ENCODE assay signal across 16 mouse cellular contexts in the genomic region with DNA sequence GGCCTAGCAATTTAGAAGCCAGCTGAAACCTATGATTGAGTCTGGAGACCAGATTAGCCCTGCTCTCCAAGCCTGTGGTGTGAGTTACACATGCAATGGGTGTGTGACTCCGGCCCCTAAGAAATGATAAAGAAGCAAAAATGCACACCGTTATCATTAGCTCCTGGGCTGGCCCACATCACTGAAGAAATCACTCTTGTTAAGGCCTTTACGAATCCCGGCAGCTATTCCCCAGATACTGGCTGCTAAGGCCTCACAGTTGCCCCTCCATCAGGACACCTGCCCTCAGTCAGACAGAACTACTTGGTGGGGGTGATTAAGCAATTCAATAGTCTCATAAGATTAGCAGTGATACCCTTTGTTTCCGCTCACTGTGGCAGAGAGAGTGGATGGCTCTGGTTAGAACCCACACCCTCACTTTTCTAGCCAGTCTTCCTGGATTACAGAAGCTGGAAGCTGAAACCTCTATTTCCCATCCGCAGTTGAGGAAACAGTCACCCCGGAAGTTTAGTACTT. TPM values are rescaled to one million over a fixed set of nuclear protein-coding genes. Genes with fewer than 3 reads are reported as not detected.
DNase-seq lines count a peak whose midpoint lies in the region; ATAC-seq and TF ChIP-seq lines count a peak whose summit lies in the region.
"Had no signal": no experiment of that assay in that cellular context is flagged by ENCODE, and none has a peak within 500 bp of the region (broad histone marks: within the 10 kb centered on the region; RNA-seq: fewer than 3 reads in every experiment).

No protein-coding gene starts in this region.

- H3K4me3 ChIP-seq in embryonic facial prominence, embryonic 11.5 days (ENCODE audit: low read depth, low read length) = no peak overlapping the region
- no peak overlapping the region for H3K4me3 ChIP-seq in embryonic facial prominence, embryonic 10.5 days
- H3K4me3 ChIP-seq in hindbrain, embryonic 13.5 days = no peak overlapping the region
- H3K4me3 ChIP-seq in hindbrain, embryonic 11.5 days (ENCODE audit: low read depth, low read length) = no peak overlapping the region
- H3K4me3 ChIP-seq in forebrain, embryonic 14.5 days (ENCODE audit: low read depth, low read length) = no peak overlapping the region
- no peak overlapping the region for H3K4me3 ChIP-seq in hindbrain, postnatal 0 days (ENCODE audit: low read length)
- H3K4me3 ChIP-seq: heart, embryonic 10.5 days; lung, embryonic 15.5 days had no signal

- H3K27me3 ChIP-seq in embryonic facial prominence, embryonic 11.5 days (ENCODE audit: control insufficient read depth, insufficient read depth, low read length) = no peaks in the 10 kb centered on the region
- no peaks in the 10 kb centered on the region for H3K27me3 ChIP-seq in embryonic facial prominence, embryonic 10.5 days (replicated peaks; ENCODE audit: low read depth, poor library complexity, severe bottlenecking)
- H3K27me3 ChIP-seq in hindbrain, embryonic 13.5 days = no peaks in the 10 kb centered on the region
- H3K27me3 ChIP-seq in hindbrain, embryonic 11.5 days (ENCODE audit: control insufficient read depth, insufficient read depth, low read length) = no peaks in the 10 kb centered on the region
- H3K27me3 ChIP-seq in forebrain, embryonic 14.5 days (replicated peaks; ENCODE audit: control insufficient read depth, insufficient read depth, low read length) = no peaks in the 10 kb centered on the region
- no peaks in the 10 kb centered on the region for H3K27me3 ChIP-seq in hindbrain, postnatal 0 days (ENCODE audit: insufficient read depth, low read length)
- H3K27me3 ChIP-seq: lung, embryonic 15.5 days had no signal

- no peak for DNase-seq in embryonic facial prominence, embryonic 11.5 days (ENCODE audit: low spot score)
- DNase-seq in embryonic facial prominence, embryonic 10.5 days (ENCODE audit: low spot score) = no peak
- DNase-seq in hindbrain, embryonic 11.5 days (ENCODE audit: low spot score) = no peak
- DNase-seq in forebrain, embryonic 14.5 days (ENCODE audit: low spot score) = no peak
- no peak for DNase-seq in hindbrain, postnatal 0 days (ENCODE audit: low spot score)
- no peak for DNase-seq in lung, postnatal 4 days
- DNase-seq: adrenal gland, adult 8-10 months; cerebellum, adult 8-10 months; thymus, postnatal 25 days had no signal

- no peak overlapping the region for H3K4me2 ChIP-seq in embryonic facial prominence, embryonic 11.5 days (ENCODE audit: low read depth, low read length)
- H3K4me2 ChIP-seq in hindbrain, embryonic 13.5 days = no peak overlapping the region
- H3K4me2 ChIP-seq in hindbrain, embryonic 11.5 days (replicated peaks; ENCODE audit: low read depth, low read length) = no peak overlapping the region
- H3K4me2 ChIP-seq in forebrain, embryonic 14.5 days (ENCODE audit: low read length) = no peak overlapping the region
- no peak overlapping the region for H3K4me2 ChIP-seq in hindbrain, postnatal 0 days (ENCODE audit: low read depth, low read length)
- H3K4me2 ChIP-seq: lung, embryonic 15.5 days; midbrain, embryonic 11.5 days had no signal

- no peak overlapping the region for H3K27ac ChIP-seq in embryonic facial prominence, embryonic 11.5 days (replicated peaks; ENCODE audit: low read depth, low read length)
- H3K27ac ChIP-seq in embryonic facial prominence, embryonic 10.5 days (replicated peaks) = no peak overlapping the region
- H3K27ac ChIP-seq in hindbrain, embryonic 13.5 days = peak overlapping the region; percentile 90
- no peak overlapping the region for H3K27ac ChIP-seq in hindbrain, embryonic 11.5 days (ENCODE audit: low read depth, low read length)
- H3K27ac ChIP-seq in forebrain, embryonic 14.5 days (ENCODE audit: low read depth, low read length) = peak overlapping the region; percentile 80; the same call in 1 of the 2 replicates
- peak overlapping the region; percentile 71; the same call in 1 of the 2 replicates for H3K27ac ChIP-seq in hindbrain, postnatal 0 days
- H3K27ac ChIP-seq: heart, embryonic 10.5 days; liver, embryonic 14.5 days; lung, embryonic 15.5 days; macrophage had no signal

- 77% methylated on average over 7 of the region's 7 CpGs for WGBS in embryonic facial prominence, embryonic 11.5 days
- 78% methylated on average over 7 of the region's 7 CpGs for WGBS in embryonic facial prominence, embryonic 10.5 days
- 74% methylated on average over 7 of the region's 7 CpGs for WGBS in hindbrain, embryonic 13.5 days
- WGBS in hindbrain, embryonic 11.5 days = 89% methylated on average over 7 of the region's 7 CpGs
- 42% methylated on average over 7 of the region's 7 CpGs for WGBS in forebrain, embryonic 14.5 days
- 71% methylated on average over 7 of the region's 7 CpGs for WGBS in hindbrain, postnatal 0 days

- no peaks in the 10 kb centered on the region for H3K4me1 ChIP-seq in embryonic facial prominence, embryonic 11.5 days (ENCODE audit: control insufficient read depth, insufficient read depth, low read length)
- 0 out of 2 replicates have a peak, but pooled peaks cover 13% of the 10 kb centered on the region for H3K4me1 ChIP-seq in embryonic facial prominence, embryonic 10.5 days
- H3K4me1 ChIP-seq in hindbrain, embryonic 13.5 days (replicated peaks) = peaks cover 26% of the 10 kb centered on the region
- H3K4me1 ChIP-seq in hindbrain, embryonic 11.5 days (replicated peaks; ENCODE audit: control insufficient read depth, insufficient read depth, low read length) = no peaks in the 10 kb centered on the region
- H3K4me1 ChIP-seq in forebrain, embryonic 14.5 days (ENCODE audit: control insufficient read depth, insufficient read depth, low read length) = 0 out of 2 replicates have a peak, but pooled peaks cover 2% of the 10 kb centered on the region
- peaks cover 5% of the 10 kb centered on the region; the same call in 1 of the 2 replicates for H3K4me1 ChIP-seq in hindbrain, postnatal 0 days (ENCODE audit: insufficient read depth, low read length)
- H3K4me1 ChIP-seq: lung, embryonic 15.5 days had no signal

- ATAC-seq in embryonic facial prominence, embryonic 11.5 days (replicated peaks; ENCODE audit: insufficient number of reproducible peaks, low FRiP score, low TSS enrichment, low read depth) = peak; percentile 18; the same call in 1 of the 2 replicates
- ATAC-seq in hindbrain, embryonic 13.5 days (ENCODE audit: low FRiP score) = 0 out of 2 replicates have a peak, but pooled peaks have one; percentile 2
- ATAC-seq in hindbrain, embryonic 11.5 days (ENCODE audit: low FRiP score) = no peak
- ATAC-seq in forebrain, embryonic 14.5 days = no peak
- ATAC-seq in hindbrain, postnatal 0 days = peak; percentile 18; the same call in 1 of the 2 replicates
- ATAC-seq in inflammation-experienced regulatory T-cells, adult 6 months = no peak

- H3K9ac ChIP-seq in embryonic facial prominence, embryonic 11.5 days (replicated peaks; ENCODE audit: low read length) = no peak overlapping the region
- no peak overlapping the region for H3K9ac ChIP-seq in hindbrain, embryonic 13.5 days
- H3K9ac ChIP-seq in hindbrain, embryonic 11.5 days (ENCODE audit: low read depth, low read length) = no peak overlapping the region
- H3K9ac ChIP-seq in forebrain, embryonic 14.5 days (ENCODE audit: low read length) = no peak overlapping the region
- no peak overlapping the region for H3K9ac ChIP-seq in hindbrain, postnatal 0 days (replicated peaks; ENCODE audit: low read length)
- H3K9ac ChIP-seq: liver, embryonic 14.5 days; lung, embryonic 15.5 days had no signal

- no peak for TF ChIP-seq CTCF in hindbrain, postnatal 0 days (IDR thresholded peaks at IDR 0.05; ENCODE audit: low read depth)

- H3K36me3 ChIP-seq in embryonic facial prominence, embryonic 11.5 days (replicated peaks; ENCODE audit: control insufficient read depth, insufficient read depth, low read depth, low read length) = no peaks in the 10 kb centered on the region
- H3K36me3 ChIP-seq in embryonic facial prominence, embryonic 10.5 days (replicated peaks) = no peaks in the 10 kb centered on the region
- no peaks in the 10 kb centered on the region for H3K36me3 ChIP-seq in hindbrain, embryonic 13.5 days
- no peaks in the 10 kb centered on the region for H3K36me3 ChIP-seq in hindbrain, embryonic 11.5 days (ENCODE audit: control insufficient read depth, insufficient read depth, low read length)
- no peaks in the 10 kb centered on the region for H3K36me3 ChIP-seq in forebrain, embryonic 14.5 days (ENCODE audit: control insufficient read depth, insufficient read depth, low read length)
- H3K36me3 ChIP-seq in hindbrain, postnatal 0 days (ENCODE audit: insufficient read depth, low read length) = no peaks in the 10 kb centered on the region
- H3K36me3 ChIP-seq: lung, embryonic 15.5 days had no signal

- H3K9me3 ChIP-seq in embryonic facial prominence, embryonic 11.5 days (replicated peaks; ENCODE audit: control insufficient read depth, low read length) = no peaks in the 10 kb centered on the region
- H3K9me3 ChIP-seq in embryonic facial prominence, embryonic 10.5 days = no peaks in the 10 kb centered on the region
- H3K9me3 ChIP-seq in hindbrain, embryonic 13.5 days = no peaks in the 10 kb centered on the region
- no peaks in the 10 kb centered on the region for H3K9me3 ChIP-seq in hindbrain, embryonic 11.5 days (ENCODE audit: control insufficient read depth, low read length)
- H3K9me3 ChIP-seq in forebrain, embryonic 14.5 days (replicated peaks; ENCODE audit: control insufficient read depth, low read length) = no peaks in the 10 kb centered on the region
- H3K9me3 ChIP-seq in hindbrain, postnatal 0 days (ENCODE audit: low read length) = no peaks in the 10 kb centered on the region
- H3K9me3 ChIP-seq: heart, embryonic 10.5 days; lung, embryonic 15.5 days had no signal

RNA-seq across cellular contexts. Expression of a gene that starts 39.2 kb away (rescaled TPM):
- polyA plus RNA-seq in embryonic facial prominence, embryonic 11.5 days (2014; fragmentation: Nextera tagmentation; extraction: Ambion mirVana) = 5.5 and 6.5 TPM in 2 replicates
- 4.4 and 6.6 TPM in 2 replicates for polyA plus RNA-seq in embryonic facial prominence, embryonic 10.5 days (2016; fragmentation: Nextera tagmentation; extraction: Ambion mirVana)
- 14.2 and 17.0 TPM in 2 replicates for polyA plus RNA-seq in hindbrain, embryonic 13.5 days (2015; fragmentation: Nextera tagmentation; extraction: Ambion mirVana)
- polyA plus RNA-seq in hindbrain, embryonic 11.5 days (2014; fragmentation: Nextera tagmentation; extraction: Ambion mirVana) = 5.3 and 5.6 TPM in 2 replicates
- polyA plus RNA-seq in forebrain, embryonic 14.5 days (2014; fragmentation: Nextera tagmentation; extraction: Ambion mirVana) = 14.8 and 21.1 TPM in 2 replicates
- 39.5 and 44.4 TPM in 2 replicates for total RNA-seq in hindbrain, postnatal 0 days (2014; rRNA removed)
- polyA plus RNA-seq in hindbrain, postnatal 0 days (2015; fragmentation: Nextera tagmentation; extraction: Ambion mirVana) = 18.2 and 19.7 TPM in 2 replicates
- polyA plus RNA-seq in inflammation-experienced regulatory T-cells, adult 6 months (2017; shearing (Covaris generic)) = 10 to 100 TPM; 22.7 to 31.1 (median 30.9) TPM

Comparison
In these comparisons a context has a peak if more than half of its experiments do, and no peak if none do; other contexts are left out.
1. ATAC-seq: peak in embryonic facial prominence, embryonic 11.5 days (single experiment), hindbrain, embryonic 13.5 days (single experiment) and hindbrain, postnatal 0 days (single experiment); none in hindbrain, embryonic 11.5 days (single experiment), forebrain, embryonic 14.5 days (single experiment) and inflammation-experienced regulatory T-cells, adult 6 months (single experiment).
2. H3K27ac ChIP-seq: peak in hindbrain, embryonic 13.5 days (single experiment), forebrain, embryonic 14.5 days (single experiment) and hindbrain, postnatal 0 days (single experiment); none in embryonic facial prominence, embryonic 11.5 days (single experiment), embryonic facial prominence, embryonic 10.5 days (single experiment) and hindbrain, embryonic 11.5 days (single experiment).